Mouse (Mus musculus) cerebellum, adult 9-10 months (tissue): ENCODE results near the gene Fam227b.

Experiments
- DNase-seq: peaks from one replicate; pipeline ENCODE4 v3.0.0; 2022

Gene Fam227b

GRCm38 (mm10) chr2:126151855-126152571 lies at the start of gene Fam227b, which contains the start of gene Dtwd1:
TSS of gene Fam227b (minus strand) at chr2:126152004.
TSS of gene Dtwd1 (plus strand) at chr2:126152141.
- DNase-seq, result peak; percentile 96

GRCm38 (mm10) chr2:126198971-126199370 lies 47.2 kb upstream of the Fam227b start:
- DNase-seq, result no peak

DNA sequence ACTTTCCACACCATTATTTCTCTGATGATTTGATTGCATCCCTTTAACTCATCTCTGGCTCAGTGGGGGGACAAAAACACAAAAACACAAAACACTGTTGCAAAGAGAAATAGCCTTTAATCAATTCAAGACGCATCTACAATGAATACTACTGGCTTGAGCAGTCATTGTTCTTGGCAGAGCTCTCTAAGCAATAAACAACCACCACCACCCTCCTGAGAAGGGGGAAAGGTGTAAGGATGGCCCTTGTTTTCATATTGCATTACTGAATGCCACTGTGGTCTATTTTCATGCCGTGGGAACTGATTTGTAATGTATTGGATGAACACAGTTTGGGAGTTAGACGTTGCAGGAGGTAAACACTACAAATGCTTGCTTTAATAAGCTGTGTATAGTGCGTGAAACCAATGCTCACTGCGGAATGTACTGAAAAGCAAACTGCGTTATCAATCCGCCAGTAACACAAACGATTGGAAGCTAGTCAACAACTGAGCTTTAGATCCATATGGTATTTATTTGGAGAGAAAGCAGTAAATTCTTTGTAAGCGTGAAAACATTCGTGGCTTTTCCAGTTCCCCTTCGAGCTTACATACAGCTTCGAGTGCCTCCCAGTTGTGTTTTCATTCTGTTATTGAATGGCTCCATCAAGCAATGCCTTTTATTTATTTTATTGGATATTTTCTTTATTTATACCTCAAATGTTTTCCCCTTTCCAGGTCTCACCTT lies 44.0 kb upstream of the Fam227b start:
- DNase-seq, result no peak

- DNase-seq, result no peak
Measured at GRCm38 (mm10) chr2:126192129-126192528, 40.3 kb upstream of the Fam227b start.

- DNase-seq, result no peak
Measured at GRCm38 (mm10) chr2:126191306-126191705, 39.5 kb upstream of the Fam227b start.

DNA sequence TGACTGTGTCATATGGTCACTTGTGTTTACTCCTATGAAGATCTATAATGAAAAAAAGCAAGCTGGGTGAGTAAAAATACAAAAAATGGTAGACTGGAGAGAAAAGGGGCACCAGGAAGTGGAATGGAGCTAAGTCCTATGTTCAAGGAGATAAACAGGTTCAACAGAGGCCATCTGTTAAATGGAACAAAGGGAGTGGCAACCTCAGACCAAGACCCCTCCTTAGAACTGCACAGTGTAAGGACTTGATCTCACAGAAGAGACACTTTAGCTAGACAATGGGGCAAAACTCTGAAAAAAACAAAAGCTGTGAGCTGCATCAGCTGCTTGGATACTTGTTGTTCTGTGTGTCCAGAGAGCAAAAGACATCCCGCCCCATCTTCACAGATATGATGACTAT lies 19.6 kb upstream of the Fam227b start:
- DNase-seq, result no peak

DNA sequence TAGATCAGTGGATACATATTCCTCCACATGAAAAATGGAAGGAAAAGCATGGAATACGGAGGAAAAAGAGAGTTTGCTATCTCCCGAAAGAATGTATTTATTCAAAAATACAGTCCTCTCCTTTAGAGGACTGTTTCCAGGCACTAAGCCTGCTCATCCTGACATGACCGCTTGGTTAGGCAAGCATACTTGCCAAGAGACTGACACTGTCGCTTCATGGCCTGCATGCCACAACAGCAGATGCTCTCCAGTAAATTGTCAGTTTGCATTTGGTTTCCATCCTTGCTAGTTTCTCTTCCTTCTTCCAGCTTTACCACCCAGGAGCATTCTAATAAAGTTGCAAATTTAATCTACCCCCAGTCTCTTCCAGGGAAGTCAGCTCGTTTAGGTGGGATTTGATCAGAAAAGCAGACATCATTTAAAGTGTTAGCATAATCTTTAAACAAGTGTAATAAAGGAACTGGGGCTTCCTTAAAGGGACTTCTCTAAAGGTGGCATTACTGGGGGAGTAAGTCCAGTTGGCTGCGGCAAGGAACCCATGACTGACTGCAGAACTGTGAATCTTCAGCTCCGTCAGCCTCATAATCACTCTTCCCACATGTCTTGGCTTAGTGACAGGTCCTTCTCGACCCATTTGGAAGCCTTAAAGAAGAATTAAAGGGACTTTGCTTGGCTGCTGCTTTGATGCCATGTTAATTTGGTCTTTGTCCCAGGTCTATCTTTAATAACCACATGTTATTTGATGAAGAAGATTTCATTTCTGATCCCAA lies 15.2 kb upstream of the Fam227b start:
- DNase-seq, result no peak

DNA sequence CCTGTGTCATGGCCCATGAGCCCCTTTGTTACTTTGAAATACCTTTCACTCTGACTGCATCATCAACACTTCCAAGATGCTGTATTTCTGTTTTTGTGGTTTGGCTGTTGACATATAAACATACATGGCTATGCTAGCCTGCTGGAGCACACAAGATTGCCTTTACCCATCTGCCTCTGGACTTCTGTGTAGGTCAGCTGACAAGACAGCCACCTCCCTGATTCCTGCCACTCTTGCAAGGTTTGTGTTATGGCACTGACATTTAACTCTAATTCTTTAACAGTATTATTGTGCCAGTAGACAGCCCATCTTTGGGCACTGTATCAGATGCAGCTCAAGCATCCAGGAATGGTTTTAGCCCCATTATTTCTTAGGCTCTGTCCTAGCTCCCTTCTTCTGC lies 14.5 kb upstream of the Fam227b start:
- DNase-seq, result no peak

DNA sequence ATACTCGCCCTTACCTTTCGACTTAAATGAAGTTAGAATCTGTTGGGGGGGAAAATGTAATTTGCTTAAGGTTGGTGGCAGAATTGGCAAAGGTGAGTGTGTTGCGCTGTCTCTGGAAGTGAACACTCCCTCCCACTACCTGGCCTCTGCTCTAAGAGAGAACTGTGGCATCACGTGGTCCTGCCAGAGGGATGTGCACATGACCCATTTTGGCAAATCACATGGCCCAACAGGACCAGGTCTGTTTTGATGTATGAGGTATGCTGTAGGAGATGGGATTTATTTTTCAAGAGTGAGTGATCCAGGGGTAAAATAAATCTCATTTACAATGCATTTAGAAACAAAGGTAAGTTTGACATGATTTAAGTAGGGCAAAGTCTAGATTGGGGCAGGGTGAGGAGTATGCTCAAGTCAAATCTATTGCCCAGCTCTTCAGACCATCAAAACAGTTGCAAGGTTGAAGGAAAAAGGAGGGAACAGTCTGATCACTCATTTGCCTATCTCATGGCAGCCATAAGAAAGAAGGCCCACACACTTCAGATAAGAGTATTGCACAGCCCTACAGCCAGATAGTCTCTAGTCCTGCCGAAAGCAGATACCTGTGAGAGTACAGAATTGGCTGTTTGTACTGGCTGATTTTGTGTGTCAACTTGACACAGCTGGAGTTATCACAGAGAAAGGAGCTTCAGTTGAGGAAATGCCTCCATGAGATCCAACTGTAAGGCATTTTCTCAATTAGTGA lies 13.6 kb upstream of the Fam227b start:
- DNase-seq, result no peak

GRCm38 (mm10) chr2:126147723-126148122 lies 4.1 kb downstream of the Fam227b start:
- DNase-seq, result no peak

- no peak for DNase-seq
Measured at GRCm38 (mm10) chr2:126094616-126095015, 57.2 kb downstream of the Fam227b start.

GRCm38 (mm10) chr2:126090432-126090831 lies 61.4 kb downstream of the Fam227b start:
- DNase-seq, result no peak

- no peak for DNase-seq
Measured at GRCm38 (mm10) chr2:126086187-126086586, 65.6 kb downstream of the Fam227b start.

DNA sequence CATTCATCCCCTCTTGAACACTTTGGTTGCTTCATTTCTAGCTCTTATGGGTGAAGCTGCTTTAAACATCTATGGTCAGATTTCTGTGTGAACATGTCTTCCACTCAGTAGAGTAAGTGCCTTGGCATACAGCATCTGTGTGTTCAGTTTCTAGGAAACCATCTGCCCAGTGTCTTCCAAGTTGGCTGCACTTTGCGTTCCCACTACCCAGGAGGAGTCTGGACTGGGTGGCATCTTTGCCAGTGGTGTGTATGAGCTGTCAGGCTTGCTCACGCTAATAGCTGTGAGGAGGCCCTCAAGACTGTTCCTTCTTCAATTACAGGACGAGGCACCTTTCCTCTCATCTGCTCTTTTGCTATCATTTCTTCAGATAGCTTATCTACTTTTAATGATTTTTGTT lies 67.5 kb downstream of the Fam227b start:
- no peak for DNase-seq

- DNase-seq, result no peak
Measured at GRCm38 (mm10) chr2:126079086-126079485, 72.7 kb downstream of the Fam227b start.

- no peak for DNase-seq
Measured at GRCm38 (mm10) chr2:126076506-126076905, 75.3 kb downstream of the Fam227b start.

- DNase-seq, result no peak
Measured at GRCm38 (mm10) chr2:126073744-126074143, 78.1 kb downstream of the Fam227b start.

- DNase-seq, result no peak
Measured at GRCm38 (mm10) chr2:126069740-126070139, 82.1 kb downstream of the Fam227b start.

- DNase-seq, result no peak
Measured at GRCm38 (mm10) chr2:126065303-126065856, 86.4 kb downstream of the Fam227b start.

DNA sequence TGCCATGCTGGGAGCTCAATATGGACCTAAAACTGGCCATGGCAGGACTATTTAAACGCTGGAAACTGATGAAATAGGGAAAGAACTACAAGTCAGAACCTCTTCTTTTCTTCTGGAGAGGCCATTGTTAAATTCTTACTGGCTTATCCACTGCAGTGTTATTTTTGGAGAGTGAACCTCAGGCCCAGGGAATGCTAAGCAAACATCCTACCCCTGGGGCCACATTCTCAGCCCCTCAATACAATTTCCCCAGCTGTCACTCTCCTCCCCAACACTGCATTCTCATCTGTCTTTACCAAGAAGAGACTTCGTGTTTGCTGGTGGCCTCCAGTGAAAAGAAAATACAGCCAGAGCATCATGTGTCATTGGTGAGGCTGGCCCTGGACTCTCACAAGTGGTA lies 87.0 kb downstream of the Fam227b start:
- DNase-seq, result no peak

DNA sequence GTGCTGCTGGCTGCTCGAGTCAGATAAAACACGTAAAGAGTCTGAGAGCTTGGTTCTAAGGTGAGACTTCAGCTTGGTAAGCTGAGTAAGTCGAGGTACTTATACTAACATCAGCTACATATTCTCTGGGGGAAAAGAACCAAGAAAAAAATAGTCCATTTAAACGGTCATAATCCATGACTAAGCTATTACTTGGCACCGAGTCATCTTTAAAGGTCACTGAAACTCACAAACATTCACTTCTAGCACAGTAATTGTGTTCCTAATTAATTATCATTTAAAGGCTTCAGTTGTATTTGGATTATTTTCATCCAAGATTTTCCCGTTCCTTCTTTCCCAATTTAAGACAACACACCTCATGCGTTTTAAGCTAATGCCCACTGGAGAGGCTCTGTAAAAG lies 88.9 kb downstream of the Fam227b start:
- no peak for DNase-seq

DNA sequence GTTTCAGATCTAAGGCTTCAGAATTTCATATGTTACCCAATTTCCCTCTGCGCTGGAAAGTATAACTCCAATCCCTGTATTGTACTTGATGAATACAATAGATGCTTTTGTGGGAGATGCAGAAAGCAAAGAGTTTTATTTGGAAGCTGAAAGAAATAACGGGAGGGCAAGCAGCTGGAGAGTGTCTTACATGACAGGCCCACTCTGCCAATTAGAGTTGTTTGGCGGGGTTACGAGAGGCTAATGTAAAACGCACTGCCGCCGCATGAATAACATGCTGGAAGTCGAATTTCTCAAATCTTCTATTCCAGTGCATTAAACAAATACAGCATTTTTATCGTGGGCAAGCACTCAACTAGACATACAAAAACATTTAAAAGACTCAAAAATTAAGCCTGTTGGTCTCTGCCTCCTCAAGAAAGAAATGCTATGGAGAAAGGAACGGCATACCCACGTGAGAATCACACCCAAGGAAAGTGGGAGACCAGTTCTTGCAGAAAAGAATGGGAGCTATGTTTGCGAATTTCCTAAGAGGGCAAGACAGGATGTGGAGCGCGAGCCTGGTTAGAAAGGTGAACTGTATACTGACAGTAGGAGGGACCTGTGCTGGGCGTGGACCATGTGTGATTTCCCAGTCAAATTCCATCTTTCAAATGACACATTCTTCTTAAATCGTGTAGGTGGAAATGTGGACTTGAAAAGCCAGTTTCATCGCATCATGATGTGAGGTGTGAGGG lies 90.6 kb downstream of the Fam227b start:
- DNase-seq, result no peak
